Mouse (Mus musculus) Muller cell, postnatal 12 days (primary cell): ENCODE results near the gene Prelid3b.
A peak's percentile ranks its signal among the peaks of the same experiment; 100 is the strongest.

Experiments
- DNase-seq: peaks from one replicate; pipeline ENCODE4 v3.0.0-alpha.2; 2015; ENCODE audit errors: inconsistent ontology term

Gene Prelid3b

GRCm38 (mm10) chr2:174463370-174463769 lies 9.5 kb downstream of the Prelid3b start:
- no peak for DNase-seq

- no peak for DNase-seq
Measured at GRCm38 (mm10) chr2:174459365-174459764, 13.5 kb downstream of the Prelid3b start.

DNA sequence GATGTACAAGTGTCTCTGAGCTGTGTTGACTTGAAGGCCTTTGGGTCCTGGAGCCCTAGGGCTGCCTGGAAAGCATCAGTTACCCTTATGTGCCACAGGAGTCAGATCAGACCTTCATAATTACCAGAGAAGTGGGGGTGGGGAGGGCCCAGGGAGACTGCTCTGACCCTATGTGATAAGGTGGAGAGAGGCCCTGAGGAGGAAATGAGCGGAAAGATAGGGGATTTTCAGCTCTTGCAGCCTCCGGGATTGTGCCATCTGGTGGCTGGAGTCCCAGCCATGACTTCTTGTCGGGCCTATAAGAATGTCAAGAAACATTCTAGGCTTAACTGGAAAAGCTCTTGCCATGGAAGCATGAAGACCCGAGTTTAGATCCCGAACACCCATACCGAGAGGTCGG lies 19.2 kb downstream of the Prelid3b start:
- no peak for DNase-seq

DNA sequence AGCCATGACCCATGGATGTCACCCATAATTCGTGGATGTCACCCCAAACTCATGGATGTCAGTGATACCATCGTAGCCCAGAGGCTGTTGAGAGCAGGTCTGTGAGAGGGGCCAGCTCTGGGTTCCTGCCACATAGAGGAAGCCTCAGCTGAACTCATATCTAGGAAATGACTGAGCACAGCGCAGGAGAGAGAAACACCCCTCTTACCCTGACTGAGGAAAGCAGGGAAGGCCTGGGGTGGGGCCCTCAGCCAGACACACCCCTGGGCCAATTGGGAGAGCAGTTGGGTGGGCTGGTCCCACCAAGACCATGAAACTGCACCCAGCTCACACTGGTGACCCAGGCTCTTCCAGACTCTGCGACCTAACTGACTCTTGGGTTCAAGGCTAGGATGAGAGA lies 22.5 kb downstream of the Prelid3b start, which contains the start of gene Tubb1:
Tubb1 (plus strand) TSS at position 343 of the 400 bp plus-strand sequence.
- DNase-seq: no peak

DNA sequence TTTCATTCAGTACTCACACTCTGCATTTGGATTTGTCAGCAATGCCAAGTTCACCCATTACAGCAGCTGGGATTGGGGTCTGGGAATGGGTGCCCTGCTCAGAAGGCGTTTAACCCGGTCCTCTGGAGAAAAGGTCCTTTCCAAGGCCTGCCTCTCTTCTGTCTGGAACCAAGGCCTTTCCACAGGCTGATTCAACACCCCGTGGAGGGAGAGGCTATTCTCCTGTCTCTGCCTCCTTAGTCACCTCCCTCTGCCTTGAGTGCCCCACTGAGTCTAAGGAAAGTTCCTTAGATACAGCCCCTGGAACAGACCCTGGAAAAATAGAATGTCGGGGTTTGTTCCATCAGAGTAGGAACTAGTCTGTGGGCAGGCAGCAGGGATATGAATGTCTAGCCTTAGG lies 24.5 kb downstream of the Prelid3b start:
- DNase-seq: no peak

DNA sequence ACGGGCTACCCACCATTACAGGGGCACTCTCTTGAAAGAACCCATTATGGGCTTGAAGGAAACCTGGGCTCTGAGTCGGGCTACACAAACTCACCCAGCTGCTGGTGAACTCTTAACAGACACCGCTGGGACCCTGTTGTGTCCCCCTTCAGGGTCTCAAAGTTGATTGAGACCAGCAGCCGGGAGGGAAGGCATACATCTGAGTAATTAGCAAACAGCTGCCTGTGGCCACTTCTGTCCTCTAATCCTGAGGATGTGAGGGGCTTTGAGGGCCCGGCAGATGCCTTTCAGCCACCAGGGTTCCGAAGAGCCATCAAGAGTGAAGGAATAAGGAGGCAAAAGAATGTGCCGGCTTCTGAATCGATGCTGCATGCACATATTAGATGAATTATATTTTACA lies 26.0 kb downstream of the Prelid3b start:
- DNase-seq: no peak

DNA sequence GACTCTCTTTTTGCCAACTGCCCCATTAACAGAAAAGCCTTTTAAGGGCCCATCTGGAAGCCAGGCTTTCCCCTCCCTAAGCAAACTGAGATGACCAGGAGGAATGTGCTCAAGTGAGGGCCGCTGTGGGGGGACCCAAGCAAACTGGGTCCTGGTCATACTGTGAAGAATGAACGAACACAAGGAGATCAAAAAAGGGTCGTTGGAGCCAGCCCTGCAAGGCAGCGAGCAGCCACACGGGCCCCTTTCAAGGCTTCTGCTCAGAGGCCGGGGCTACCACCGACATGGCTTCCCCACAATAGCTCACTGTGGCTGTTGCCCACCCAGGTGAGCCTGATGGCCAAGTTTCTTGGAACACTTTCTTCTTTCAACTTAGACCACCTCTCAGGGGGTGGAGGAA lies 26.4 kb downstream of the Prelid3b start:
- DNase-seq: no peak

GRCm38 (mm10) chr2:174445018-174445417 lies 27.9 kb downstream of the Prelid3b start:
- no peak for DNase-seq

GRCm38 (mm10) chr2:174444359-174444758 lies 28.5 kb downstream of the Prelid3b start:
- DNase-seq: no peak

DNA sequence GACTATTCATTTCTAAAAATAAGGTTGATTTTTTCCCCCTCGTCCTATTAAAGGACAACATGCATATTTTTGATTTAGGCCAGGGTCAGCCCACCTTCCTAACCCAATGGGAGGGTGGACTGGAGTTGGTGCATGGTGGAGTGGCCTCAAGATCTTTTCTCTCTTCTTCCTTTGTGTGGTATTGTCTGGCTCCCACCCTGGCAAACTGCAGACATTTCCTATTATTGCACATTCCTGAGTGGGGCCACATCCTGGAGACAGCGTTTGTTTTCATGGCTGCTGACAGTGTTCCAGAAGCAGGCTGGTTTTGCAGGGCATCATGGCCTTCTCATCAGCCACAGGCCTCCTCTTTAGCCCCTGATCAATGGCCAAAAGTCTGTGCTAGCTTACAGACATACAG lies 29.8 kb downstream of the Prelid3b start:
- peak; percentile 68 for DNase-seq

DNA sequence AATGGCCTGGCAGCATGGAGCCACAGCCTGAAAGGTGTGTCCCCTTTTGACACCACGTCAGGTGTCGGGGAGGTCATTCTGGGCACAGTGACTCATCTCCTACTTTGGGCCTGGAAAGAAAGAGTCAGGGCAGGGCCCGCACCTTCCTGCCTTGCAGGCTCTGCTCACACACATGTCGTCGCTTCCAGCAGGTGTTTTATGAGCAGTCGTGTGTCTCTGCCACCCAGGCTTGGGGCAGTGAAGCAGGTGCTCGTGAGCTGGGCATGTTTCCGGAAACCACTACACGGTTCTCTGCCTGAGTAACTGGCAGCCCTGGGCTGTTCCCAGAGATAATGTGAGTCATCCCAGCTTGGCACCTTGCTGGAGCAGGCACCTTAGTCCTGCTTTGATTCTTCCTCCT lies 30.4 kb downstream of the Prelid3b start:
- DNase-seq: no peak

GRCm38 (mm10) chr2:174441898-174442297 lies 31.0 kb downstream of the Prelid3b start:
- DNase-seq: no peak

DNA sequence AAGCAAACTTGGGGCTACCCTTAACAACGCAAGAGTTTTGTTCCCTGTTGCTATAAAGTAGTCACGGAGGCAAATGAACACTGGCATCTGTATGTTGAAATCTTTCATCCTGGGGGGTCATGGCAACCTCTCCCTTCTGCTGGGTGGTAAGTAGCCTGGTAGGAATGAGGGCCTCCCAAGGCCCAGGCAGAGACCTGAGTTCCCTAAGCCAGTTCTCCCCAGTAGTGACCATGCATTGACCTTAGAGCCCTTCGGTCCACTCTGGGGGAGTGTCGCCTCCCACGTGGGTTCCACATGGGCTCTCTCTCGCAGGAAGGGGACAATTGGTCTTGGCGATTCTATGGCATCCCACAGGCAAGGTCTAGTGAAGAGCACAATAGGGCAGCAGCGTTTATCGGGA lies 32.9 kb downstream of the Prelid3b start:
- no peak for DNase-seq

GRCm38 (mm10) chr2:174439450-174439838 lies 33.4 kb downstream of the Prelid3b start:
- DNase-seq: no peak

DNA sequence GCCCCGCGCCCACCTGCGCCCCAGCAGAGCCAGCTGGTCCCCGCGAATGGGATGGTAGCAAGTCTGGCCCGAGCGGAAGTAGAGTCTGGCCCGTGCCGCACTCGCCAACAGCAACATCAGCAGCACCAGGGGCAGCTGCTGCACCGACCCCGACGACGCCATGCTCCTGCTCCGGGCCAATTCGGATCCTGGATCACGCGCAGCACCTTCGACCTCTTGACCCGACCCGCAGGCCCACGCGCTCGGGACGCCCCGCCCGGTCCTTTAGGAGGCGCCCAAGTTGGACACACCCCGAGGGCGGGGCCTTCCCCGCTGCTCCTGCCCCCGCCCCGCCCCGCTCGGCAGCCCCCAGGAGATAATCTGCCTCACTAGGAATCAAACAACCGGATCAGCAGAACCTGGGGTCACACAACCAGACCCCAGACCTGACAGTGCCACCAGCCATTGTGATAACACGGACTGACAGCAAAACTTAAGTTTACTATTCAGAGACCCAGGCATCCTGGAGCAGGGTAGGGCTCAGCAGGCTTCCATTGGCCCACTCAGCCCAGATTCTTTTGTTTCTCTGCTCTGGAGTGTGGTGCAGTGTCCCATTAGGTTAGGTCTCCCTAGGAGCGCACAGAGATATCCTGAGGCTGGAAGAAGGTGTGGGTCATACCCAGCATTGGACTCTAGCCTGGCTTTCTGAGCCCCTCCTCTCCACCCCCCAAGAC lies 34.0 kb downstream of the Prelid3b start, which contains the start of gene Ctsz:
Ctsz (minus strand) TSS at position 303 of the 713 bp plus-strand sequence.
- DNase-seq: peak; percentile 73

- no peak for DNase-seq
Measured at GRCm38 (mm10) chr2:174438181-174438580, 34.7 kb downstream of the Prelid3b start.

- DNase-seq: no peak
Measured at GRCm38 (mm10) chr2:174437697-174437982, 35.2 kb downstream of the Prelid3b start.

- no peak for DNase-seq
Measured at GRCm38 (mm10) chr2:174436916-174437696, 35.8 kb downstream of the Prelid3b start.

- DNase-seq: no peak
Measured at GRCm38 (mm10) chr2:174436076-174436701, 36.7 kb downstream of the Prelid3b start.

DNA sequence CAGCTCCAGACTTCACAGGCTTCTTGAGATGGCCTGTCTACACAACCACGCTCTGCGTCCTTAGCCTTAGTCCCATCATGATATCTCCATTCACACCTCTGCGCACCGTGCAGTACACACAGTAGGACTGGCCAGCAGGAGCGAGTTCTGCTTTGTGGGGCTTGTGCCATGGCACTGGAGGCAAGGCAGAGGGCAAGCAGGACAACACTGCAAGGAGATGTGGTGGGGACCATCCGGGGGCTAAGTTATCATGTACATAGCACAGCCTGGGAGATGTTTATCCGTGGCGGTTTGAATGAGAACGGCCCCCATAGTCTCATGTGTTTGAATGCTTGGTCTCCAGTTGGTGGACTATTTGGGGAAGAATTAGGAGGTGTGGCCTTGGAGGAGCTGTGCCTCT lies 37.9 kb downstream of the Prelid3b start:
- DNase-seq: no peak

GRCm38 (mm10) chr2:174428996-174429591 lies 43.8 kb downstream of the Prelid3b start:
- no peak for DNase-seq

DNA sequence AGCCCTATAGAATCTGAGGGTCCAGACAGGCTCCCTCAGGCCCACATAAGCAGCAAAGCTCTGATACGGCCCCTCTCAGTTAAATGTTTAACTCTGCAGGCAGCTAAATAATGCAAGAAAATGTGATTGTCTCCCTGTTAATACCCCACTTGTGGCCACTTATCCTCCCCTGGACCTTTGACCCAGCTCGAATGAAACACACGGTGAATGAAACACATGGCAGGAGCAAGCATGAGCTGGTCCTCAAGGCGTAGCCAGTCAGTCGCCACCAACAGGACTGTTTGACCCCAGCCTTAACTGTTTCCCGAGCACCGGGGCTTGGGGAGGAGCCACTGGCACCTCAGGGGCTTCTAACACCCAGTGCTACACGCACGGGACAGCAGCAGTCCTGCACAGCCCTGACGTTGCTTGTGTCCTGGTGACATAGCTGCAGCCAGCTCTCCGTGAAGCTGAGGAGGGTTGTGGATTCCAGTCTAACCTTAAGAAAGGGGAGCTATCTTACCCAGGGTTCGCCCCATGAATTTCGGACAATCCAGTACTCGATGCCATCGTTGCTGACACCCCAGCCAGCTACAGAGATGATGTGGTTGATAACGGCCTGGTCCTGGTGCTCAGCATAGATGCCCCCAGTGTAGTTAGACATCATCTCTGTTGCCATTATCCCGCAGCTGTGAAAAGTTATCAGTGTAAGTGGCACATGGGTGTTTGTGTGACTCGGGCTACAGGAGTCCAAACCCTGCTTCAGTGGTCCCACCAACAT lies 44.6 kb downstream of the Prelid3b start:
- DNase-seq: no peak
